Mouse (Mus musculus) brain, embryonic 14.5 days (tissue): ENCODE measurements at regions not wholly inside any gene's neighbourhood (a gene's known extent, or its start where the extent isn't known, plus 50 kb on each side); places are given as distances from the start of the nearest gene placed in this dataset.

Experiments used
- DNase-seq: peaks from one replicate; pipeline ENCODE4 v3.0.0-alpha.2; 2011; ENCODE audit warnings: low read depth
- CTCF ChIP-seq: fragments of 200-500 bp; IDR thresholded peaks from 2 replicates; pipeline ENCODE4 v1.5.1; 2012; ENCODE audit warnings: inconsistent platforms, mild to moderate bottlenecking, moderate library complexity, borderline replicate concordance; ENCODE audit not compliant: insufficient read depth, insufficient read length; ENCODE audit errors: extremely low read depth
- POLR2A ChIP-seq: fragments of 200-500 bp; IDR thresholded peaks from 2 replicates; pipeline ENCODE4 v1.6.1; 2012; ENCODE audit warnings: mild to moderate bottlenecking, inconsistent platforms, borderline replicate concordance; ENCODE audit not compliant: poor library complexity, insufficient read depth, insufficient read length, severe bottlenecking; ENCODE audit errors: extremely low read depth

DNA sequence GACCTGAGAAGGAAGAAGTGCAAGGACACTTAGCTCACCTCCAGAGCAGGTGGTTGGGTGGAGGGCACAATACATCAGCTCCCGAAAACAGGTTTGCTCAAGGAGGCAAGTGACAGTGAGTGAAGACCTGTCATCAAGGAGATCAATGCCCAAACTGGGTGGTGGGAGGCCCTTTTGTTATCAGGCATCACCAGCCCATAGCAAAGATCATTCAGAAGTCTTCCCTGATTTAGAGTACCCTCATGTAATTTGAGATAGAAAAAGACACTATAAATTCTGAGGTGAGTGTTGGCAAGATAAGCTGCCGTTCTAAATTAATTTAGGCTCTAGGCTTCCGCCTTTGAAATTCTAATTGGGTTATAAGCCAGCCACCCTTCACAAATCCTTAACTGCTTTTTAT, 76.1 kb upstream of the Tmem164 start:
- DNase-seq: no peak
- TF ChIP-seq CTCF: no peak
- TF ChIP-seq POLR2A: no peak

DNA sequence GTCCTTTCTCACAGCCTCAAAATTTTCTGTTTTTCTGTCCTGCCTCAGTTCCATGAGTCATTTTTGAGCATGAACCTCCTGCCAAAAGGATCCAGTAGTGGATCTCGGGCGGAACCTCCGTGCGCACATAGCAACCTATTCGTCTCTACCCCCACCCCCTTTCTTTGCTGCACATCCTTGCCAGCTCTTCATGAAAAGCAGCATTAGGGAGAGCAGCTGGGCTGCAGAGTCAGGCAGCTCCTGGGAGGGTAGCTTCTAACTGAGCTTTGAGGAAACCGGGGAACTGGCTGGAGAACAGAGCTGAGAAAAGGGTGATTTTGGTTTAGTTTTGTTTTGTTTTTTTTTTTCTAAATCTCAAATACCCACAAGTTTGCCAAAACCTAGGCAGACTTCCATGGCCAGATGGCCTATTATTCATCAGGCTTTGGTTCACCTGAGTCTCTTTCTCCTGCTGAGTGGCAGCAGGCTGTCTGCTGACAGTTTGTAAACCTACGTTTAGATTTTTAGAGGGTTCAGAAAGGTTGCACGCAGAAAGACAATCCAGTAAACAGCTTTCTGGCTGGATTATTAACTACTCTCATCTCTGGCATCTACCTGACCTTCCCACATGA, 74.5 kb upstream of the Tmem164 start:
- no peak for DNase-seq
- TF ChIP-seq POLR2A (no peak), CTCF (no peak)

DNA sequence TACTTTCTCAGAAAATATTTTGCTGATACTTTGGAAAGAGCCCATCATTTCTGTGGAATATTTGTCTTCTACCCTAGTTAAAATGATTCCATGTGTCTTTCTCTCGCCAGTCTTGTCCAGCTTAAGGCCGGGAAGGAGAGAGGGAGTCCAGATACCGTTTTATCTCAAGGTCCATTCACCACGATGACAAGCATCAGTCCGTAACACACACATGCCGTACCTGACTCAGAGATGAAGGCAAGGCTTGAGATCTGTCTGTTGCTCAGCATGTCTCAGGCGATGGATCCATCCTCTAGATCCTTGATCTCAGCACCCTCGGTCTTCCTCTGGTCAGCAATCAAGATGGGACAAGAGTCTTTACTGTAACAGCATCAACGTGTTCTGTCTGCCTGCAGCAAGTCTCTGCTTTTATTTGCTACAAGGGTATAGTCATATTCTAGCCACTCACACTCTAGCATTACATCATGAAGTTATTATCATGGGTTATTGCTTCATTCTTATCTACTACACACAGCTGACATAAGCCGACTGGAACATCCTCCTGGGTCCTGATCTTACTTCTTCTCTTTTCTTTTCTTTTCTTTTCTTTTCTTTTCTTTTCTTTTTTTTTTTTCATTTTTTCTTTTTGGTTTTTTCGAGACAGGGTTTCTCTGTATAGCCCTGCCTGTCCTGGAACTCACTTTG, 64.9 kb upstream of the Tmem164 start:
- TF ChIP-seq CTCF: no peak
- no peak for TF ChIP-seq POLR2A
- DNase-seq: no peak

DNA sequence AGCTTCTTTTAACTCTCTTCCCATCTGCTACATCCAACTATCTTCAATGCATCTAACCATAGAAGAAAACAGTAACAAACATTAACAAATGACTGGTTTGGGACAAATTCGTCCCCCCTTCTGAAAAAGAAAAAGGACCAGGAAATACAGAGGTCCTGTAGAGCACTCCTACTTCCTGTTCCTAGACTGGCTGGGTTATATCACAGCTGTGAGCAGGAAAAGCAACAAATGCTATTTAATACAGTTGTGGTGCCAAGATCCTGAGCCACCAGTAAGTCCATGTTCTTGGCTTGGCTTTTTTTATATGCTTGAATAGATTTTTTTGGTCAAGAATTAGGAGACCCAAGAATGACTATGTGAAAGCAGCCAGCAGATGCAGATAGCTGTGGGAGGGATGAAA, 62.8 kb upstream of the Tmem164 start:
- DNase-seq: no peak
- no peak for TF ChIP-seq CTCF

DNA sequence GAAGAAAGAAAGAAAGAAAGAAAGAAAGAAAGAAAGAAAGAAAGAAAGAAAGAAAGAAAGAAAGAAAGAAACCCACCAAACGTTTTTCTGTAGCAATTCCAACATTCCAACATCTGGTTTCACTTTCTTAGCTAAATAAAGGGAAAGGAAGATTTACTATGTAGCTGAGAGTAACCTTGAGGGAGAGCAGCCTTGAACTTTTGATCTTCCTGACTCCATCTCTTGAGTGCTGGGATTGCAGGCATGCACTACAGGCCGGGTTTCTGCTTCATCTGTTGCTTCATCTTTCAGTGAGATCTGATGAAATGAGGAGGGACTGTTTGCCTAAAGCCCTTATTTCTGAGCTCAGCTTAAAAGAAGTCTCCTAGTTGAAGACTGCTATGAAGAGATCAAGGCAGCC, 57.8 kb upstream of the Tmem164 start:
- TF ChIP-seq CTCF: no peak
- TF ChIP-seq POLR2A: no peak
- no peak for DNase-seq

DNA sequence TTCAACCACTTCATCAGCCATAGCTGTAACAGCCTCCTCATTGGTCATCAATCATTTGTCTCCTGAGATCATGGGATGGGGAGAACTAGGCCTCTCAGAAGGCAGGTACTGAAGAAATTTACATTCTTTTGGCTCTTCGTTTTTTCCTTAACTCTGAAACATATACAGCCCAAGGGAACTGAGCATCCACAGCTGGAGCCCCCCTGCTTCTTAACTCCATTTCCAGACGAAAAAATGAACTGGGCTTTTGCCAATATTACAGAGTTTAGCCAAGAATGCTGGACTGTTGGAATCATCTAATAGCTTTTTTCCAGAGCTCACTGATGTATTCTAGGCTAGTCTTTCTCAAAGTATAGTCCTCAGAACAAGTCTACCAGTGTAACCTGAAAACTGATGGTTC, 57.3 kb upstream of the Tmem164 start:
- no peak for DNase-seq
- no peak for TF ChIP-seq CTCF
- no peak for TF ChIP-seq POLR2A
